Mouse (Mus musculus) stomach, embryonic 16.5 days (tissue): ENCODE data around the gene Adamts12. TPM values are rescaled to one million over a fixed set of nuclear protein-coding genes. Genes with fewer than 3 reads are reported as not detected.

ENCODE experiments used
- ATAC-seq: fragments of 200-750 bp; cut with Nextera tagmentation; 2 replicates; pipeline ENCODE4 v1.8.0; 2017; ENCODE audit warnings: moderate number of reproducible peaks, moderate TSS enrichment; ENCODE audit not compliant: insufficient read depth, low FRiP score
- H3K27ac ChIP-seq: fragments of 300-500 bp; sonication (generic); 2 replicates; pipeline ENCODE4 v1.5.1; 2014; ENCODE audit warnings: low read length
- H3K27me3 ChIP-seq: fragments of 300-500 bp; sonication (generic); 2 replicates; pipeline ENCODE4 v1.6.1; 2014; ENCODE audit warnings: low read length, control low read depth, mixed read lengths; ENCODE audit not compliant: control insufficient read depth, insufficient read depth
- H3K36me3 ChIP-seq: fragments of 300-500 bp; sonication (generic); 2 replicates; pipeline ENCODE4 v1.6.1; 2014; ENCODE audit warnings: low read length; ENCODE audit not compliant: control insufficient read depth, insufficient read depth
- H3K4me1 ChIP-seq: fragments of 300-500 bp; sonication (generic); 2 replicates; pipeline ENCODE4 v1.6.1; 2014; ENCODE audit warnings: low read length, control low read depth, mixed read lengths; ENCODE audit not compliant: control insufficient read depth, insufficient read depth
- H3K4me2 ChIP-seq: fragments of 300-500 bp; sonication (generic); 2 replicates; pipeline ENCODE4 v1.6.1; 2014; ENCODE audit warnings: low read depth, low read length, mixed read lengths
- H3K4me3 ChIP-seq: fragments of 300-500 bp; sonication (generic); replicated peaks from 2 replicates; pipeline ENCODE4 v1.5.1; 2014; ENCODE audit warnings: mild to moderate bottlenecking, low read length
- H3K9ac ChIP-seq: fragments of 300-500 bp; sonication (generic); 2 replicates; pipeline ENCODE4 v1.6.1; 2014; ENCODE audit warnings: low read length
- H3K9me3 ChIP-seq: fragments of 300-500 bp; sonication (generic); replicated peaks from 2 replicates; pipeline ENCODE4 v1.6.1; 2016; ENCODE audit warnings: low read length, control low read depth; ENCODE audit not compliant: control insufficient read depth
- WGBS: fragments of 180-500 bp; shearing (Covaris S2); extraction: QIAGEN DNeasy Blood & Tissue Kit; methylation state at CpG from one replicate; pipeline ENCODE4 v1.1.7; 2014; 5-methylcytosine and 5-hydroxymethylcytosine counted together
- polyA plus RNA-seq: library from polyadenylated mRNA; unstranded; fragments of >200 nt; fragmentation: Nextera tagmentation; extraction: Ambion mirVana; gene quantifications from 2 replicates; pipeline ENCODE4 v1.2.1, GENCODE M21; 2015

Gene Adamts12
- polyA plus RNA-seq, 1 experiment from 2014 or later, result 2.8 TPM

DNA sequence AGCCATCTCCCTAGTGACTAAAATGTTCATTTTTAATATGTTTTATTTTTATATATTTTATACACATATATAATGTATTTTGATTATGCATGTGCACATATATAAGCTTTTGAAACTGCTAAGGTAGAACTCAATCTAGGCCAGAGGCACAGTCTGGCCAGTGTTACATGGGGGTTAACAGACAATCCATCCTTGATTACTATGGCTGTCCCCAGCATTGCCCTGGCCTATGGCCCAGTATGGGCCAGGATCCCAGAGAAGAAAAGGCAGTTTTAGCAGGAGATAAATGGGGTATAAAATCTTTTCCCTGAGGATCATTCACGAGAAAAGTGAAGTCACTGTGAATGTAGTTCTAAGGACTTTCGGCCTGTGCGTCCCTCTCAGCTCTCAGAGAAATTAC is 223.2 kb downstream of the Adamts12 start:
- Histone ChIP-seq H3K36me3 (no peaks in the 10 kb centered on the region), H3K9me3 (no peaks in the 10 kb centered on the region), H3K9ac (no peak overlapping the region), H3K4me2 (no peak overlapping the region), H3K27me3 (no peaks in the 10 kb centered on the region), H3K4me3 (no peak overlapping the region), H3K27ac (no peak overlapping the region), H3K4me1 (no peaks in the 10 kb centered on the region)
- no peak for ATAC-seq
- 80% methylated on average over 3 of the region's 3 CpGs for WGBS

DNA sequence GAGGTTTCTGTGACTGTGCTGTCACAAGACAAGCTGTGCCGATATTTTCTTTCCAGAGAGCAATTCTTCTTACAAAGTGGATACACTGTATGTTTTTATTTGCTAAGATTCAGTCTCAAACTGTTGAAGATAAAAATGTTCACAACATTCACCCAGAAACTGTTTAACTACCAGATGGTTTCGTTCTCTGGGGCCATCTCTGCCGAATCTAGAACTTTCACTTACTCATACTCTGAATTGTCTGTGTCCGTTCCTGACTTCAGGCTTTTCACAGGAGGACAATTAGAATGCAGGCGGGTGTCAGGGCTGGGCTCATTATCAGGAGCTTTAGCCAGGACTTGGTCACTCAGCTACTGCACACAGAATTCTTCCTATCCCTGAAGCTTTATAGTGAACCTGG is 227.7 kb downstream of the Adamts12 start:
- WGBS, result 79% methylated on average over 5 of the region's 5 CpGs
- Histone ChIP-seq H3K4me2 (no peak overlapping the region), H3K36me3 (no peaks in the 10 kb centered on the region), H3K4me1 (no peaks in the 10 kb centered on the region), H3K4me3 (no peak overlapping the region), H3K27me3 (no peaks in the 10 kb centered on the region), H3K9ac (no peak overlapping the region), H3K9me3 (no peaks in the 10 kb centered on the region), H3K27ac (no peak overlapping the region)
- ATAC-seq, result no peak

DNA sequence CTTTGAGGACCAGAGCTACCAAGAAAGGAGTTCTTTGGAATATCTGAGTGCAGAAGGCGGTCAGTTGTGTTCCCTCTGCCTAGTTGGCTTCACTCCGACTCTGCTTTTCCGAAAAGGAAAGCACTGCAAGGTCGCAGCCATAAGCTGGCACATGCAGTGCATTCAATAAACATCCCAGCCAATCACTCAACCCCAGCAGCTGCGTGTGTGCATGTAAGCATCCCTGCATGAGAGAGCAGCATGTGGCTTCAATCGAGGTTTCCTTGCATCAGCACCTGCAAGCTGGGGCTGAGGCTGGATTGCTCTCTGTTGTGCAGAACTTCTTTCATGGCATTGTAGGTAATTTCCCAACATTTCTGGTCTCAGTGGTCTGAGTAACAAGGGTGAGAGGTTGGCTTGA is 230.4 kb downstream of the Adamts12 start:
- H3K4me1 ChIP-seq, result no peaks in the 10 kb centered on the region
- H3K4me3 ChIP-seq, result no peak overlapping the region
- no peak overlapping the region for H3K9ac ChIP-seq
- WGBS, result 49% methylated on average over 6 of the region's 6 CpGs
- ATAC-seq, result no peak
- H3K36me3 ChIP-seq, result no peaks in the 10 kb centered on the region
- no peaks in the 10 kb centered on the region for H3K9me3 ChIP-seq
- no peak overlapping the region for H3K4me2 ChIP-seq
- H3K27ac ChIP-seq, result no peak overlapping the region
- H3K27me3 ChIP-seq, result no peaks in the 10 kb centered on the region

DNA sequence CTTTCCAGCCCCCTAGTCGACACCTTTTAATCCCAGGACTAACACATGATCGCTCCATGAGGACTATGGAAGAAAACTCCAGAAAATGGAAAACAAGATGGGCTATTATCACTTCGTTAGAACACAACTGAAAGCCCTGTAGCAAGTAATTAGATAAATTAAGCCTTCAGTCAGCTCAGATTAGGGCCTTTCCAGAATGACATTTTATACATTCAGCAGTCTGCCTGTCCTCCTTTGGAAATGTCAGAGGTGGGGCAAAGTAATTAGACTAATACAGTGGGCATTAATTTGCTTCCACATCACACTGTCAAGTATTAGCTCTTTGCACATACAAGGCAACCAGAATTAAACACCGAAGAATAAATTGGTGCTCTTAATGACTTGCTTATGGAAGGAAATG is 233.4 kb downstream of the Adamts12 start:
- H3K36me3 ChIP-seq, result no peaks in the 10 kb centered on the region
- WGBS, result 92% methylated on average over 4 of the region's 4 CpGs
- ATAC-seq, result no peak
- no peak overlapping the region for H3K4me3 ChIP-seq
- no peaks in the 10 kb centered on the region for H3K9me3 ChIP-seq
- H3K27ac ChIP-seq, result no peak overlapping the region
- no peak overlapping the region for H3K9ac ChIP-seq
- H3K4me2 ChIP-seq, result no peak overlapping the region
- no peaks in the 10 kb centered on the region for H3K4me1 ChIP-seq
- H3K27me3 ChIP-seq, result no peaks in the 10 kb centered on the region

DNA sequence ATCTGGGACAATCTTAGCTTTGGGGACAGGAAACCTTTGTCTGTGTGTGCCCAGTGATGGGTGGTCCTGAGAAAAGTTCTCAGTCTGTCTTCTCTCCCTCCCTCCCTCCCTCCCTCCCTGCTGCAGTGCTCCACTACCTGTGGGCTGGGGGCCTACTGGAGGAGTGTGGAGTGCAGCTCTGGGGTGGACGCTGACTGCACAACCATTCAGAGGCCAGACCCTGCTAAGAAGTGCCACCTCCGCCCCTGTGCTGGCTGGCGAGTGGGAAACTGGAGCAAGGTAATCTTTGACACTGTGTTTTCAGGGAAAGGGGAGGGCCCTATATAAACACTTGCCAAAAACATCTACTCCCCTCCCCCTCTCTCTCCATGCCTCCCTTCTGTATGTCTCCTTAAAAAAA is 252.5 kb downstream of the Adamts12 start:
- ATAC-seq, result no peak
- WGBS, result 37% methylated on average over 3 of the region's 3 CpGs
- Histone ChIP-seq H3K4me3 (no peak overlapping the region), H3K9ac (no peak overlapping the region), H3K27me3 (no peaks in the 10 kb centered on the region), H3K4me1 (no peaks in the 10 kb centered on the region), H3K4me2 (no peak overlapping the region), H3K27ac (no peak overlapping the region), H3K36me3 (no peaks in the 10 kb centered on the region), H3K9me3 (no peaks in the 10 kb centered on the region)

DNA sequence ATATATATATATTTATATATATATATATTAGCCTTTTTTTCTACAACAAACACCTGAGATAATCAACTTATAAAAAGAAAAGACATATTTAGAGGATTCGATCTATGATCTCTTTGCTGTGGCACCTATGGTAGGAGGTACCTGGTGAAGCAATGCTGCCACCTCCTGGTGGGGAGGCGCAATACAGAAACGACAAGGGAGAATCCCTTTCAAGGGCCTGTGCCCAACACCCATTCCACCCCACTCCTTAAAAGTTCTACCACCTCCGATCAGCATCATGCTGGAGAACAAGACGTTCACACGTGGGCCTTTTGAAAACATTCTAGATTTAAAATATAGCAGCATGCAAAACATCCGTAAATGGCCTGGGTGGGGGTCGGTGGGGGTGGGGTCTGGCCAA is 255.9 kb downstream of the Adamts12 start:
- whole genome bisulfite sequencing, result 28% methylated on average over 8 of the region's 8 CpGs

DNA sequence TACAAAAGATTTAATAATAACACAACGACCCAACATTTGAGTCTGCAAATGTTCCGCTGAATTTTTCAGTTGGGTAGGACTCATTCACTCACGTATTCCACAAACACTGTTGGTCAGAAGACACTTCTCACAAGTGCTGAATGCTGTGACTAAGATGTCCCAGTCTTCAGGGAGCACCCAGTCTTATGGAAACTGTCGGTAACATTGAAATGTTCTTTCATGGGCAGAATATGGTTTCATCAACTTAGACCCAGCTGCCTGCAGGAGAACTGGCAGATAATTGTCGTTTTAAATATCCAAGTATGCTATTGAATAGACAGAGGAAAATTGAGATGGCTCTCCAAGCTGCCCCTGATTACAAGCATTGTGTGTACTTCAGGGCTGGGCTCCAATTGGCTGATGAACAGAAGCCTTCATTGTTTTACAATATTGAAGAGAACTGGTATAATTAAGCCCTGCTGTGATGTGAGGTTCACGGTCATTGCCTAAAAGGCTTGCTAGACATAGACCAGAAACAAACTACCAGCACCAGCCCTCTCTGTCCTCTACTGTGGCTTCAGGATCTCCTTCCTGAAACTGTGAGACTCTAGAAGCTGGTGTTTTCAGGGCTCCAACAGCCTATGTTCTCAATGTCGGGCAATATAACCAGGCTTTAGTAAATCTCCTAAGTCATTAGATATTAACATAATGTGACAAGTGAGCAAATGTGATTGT is 275.0 kb downstream of the Adamts12 start:
- Histone ChIP-seq H3K4me3 (no peak overlapping the region), H3K9ac (no peak overlapping the region), H3K27me3 (no peaks in the 10 kb centered on the region), H3K9me3 (no peaks in the 10 kb centered on the region), H3K27ac (no peak overlapping the region), H3K4me2 (no peak overlapping the region), H3K4me1 (no peaks in the 10 kb centered on the region), H3K36me3 (no peaks in the 10 kb centered on the region)
- 71% methylated on average over 7 of the region's 7 CpGs for WGBS
- ATAC-seq, result no peak

More for the DNA sequence above, 255.9 kb downstream of the Adamts12 start:
- no peak for ATAC-seq
- H3K4me3 ChIP-seq, result no peak overlapping the region
- H3K9ac ChIP-seq, result no peak overlapping the region
- no peak overlapping the region for H3K27ac ChIP-seq
- H3K27me3 ChIP-seq, result no peaks in the 10 kb centered on the region
- no peaks in the 10 kb centered on the region for H3K36me3 ChIP-seq
- no peaks in the 10 kb centered on the region for H3K9me3 ChIP-seq
- no peaks in the 10 kb centered on the region for H3K4me1 ChIP-seq
- H3K4me2 ChIP-seq, result no peak overlapping the region

DNA sequence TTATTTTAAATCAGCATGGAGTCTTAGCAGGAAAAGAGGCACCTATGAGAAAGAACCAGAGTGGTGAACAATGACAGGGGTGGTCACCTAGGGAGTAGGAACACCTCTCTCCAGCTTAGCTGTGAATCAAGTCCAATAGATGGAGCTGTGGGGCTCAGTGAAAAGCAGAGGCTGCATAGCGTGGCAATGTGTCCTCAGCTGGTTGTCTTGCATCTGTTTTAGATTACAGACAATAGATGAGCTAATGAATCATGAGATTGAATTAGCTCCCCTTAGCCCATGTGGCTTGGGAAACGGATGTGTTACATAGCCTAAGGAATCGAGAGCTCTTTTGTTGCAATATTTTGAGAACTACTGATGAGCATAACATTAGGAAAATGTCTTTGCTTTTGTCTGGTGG is 291.3 kb downstream of the Adamts12 start:
- Histone ChIP-seq H3K4me2 (no peak overlapping the region), H3K9ac (no peak overlapping the region), H3K27me3 (no peaks in the 10 kb centered on the region), H3K4me3 (no peak overlapping the region), H3K27ac (no peak overlapping the region), H3K9me3 (no peaks in the 10 kb centered on the region), H3K4me1 (no peaks in the 10 kb centered on the region), H3K36me3 (no peaks in the 10 kb centered on the region)
- 70% methylated on average over 3 of the region's 3 CpGs for WGBS
- no peak for ATAC-seq

DNA sequence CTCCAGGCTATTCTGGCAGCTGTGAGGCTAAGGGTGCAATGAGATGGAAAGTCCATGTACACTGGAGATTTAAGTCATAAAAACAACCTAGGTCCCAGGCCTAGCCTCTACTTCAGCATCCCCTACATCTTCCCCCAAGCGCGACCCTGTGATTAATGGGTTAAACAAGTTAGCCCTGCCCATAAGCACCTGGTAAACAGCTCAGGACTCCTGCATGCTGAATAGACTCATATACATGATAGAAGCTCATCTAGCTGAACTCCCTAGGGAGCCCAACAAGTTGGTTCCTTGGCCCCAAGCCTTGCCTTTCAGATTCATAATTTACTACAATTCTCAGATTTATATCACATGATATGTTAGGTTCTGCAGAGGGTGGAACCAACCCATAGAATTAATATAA is 292.9 kb downstream of the Adamts12 start:
- WGBS, result 88% methylated on average over 2 of the region's 2 CpGs
- no peak for ATAC-seq
- H3K4me3 ChIP-seq, result no peak overlapping the region

More for the DNA sequence above, 292.9 kb downstream of the Adamts12 start:
- H3K27ac ChIP-seq, result no peak overlapping the region
- no peaks in the 10 kb centered on the region for H3K9me3 ChIP-seq
- H3K4me1 ChIP-seq, result no peaks in the 10 kb centered on the region
- H3K27me3 ChIP-seq, result no peaks in the 10 kb centered on the region
- H3K36me3 ChIP-seq, result no peaks in the 10 kb centered on the region
- H3K4me2 ChIP-seq, result no peak overlapping the region
- no peak overlapping the region for H3K9ac ChIP-seq
